Mouse (Mus musculus) yolk sac, embryonic 10.5 days (tissue): ENCODE data around the gene Commd7.

Source experiments
- DNase-seq: peaks from one replicate; pipeline ENCODE4 v3.0.0-alpha.2; 2017; ENCODE audit warnings: low spot score

Gene Commd7

DNA sequence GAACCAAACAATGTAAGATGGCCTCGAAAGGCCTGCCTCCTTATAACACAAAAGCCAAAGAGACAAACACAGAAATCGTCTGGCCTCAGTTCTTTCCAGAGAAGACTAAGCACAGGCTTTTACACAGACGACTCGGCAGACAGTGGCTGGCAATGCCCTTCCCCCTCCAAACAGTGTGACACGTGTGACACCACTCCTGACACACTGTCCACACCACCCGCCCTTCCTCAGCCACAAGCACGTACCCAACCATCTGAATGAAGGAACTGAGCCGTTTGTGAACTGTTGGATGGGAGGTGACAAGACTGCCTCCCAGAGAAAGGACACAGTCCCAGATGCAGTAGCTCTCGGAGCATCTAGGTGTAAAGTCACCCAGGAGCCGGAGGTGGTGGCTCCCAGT is 13.7 kb downstream of the Commd7 start:
- no peak for DNase-seq

- no peak for DNase-seq
Measured at GRCm38 (mm10) chr2:153618439-153618838, 14.1 kb downstream of the Commd7 start.

GRCm38 (mm10) chr2:153616893-153617292 is 15.7 kb downstream of the Commd7 start:
- DNase-seq, result no peak

- no peak for DNase-seq
Measured at GRCm38 (mm10) chr2:153612594-153613281, 19.8 kb downstream of the Commd7 start.

DNA sequence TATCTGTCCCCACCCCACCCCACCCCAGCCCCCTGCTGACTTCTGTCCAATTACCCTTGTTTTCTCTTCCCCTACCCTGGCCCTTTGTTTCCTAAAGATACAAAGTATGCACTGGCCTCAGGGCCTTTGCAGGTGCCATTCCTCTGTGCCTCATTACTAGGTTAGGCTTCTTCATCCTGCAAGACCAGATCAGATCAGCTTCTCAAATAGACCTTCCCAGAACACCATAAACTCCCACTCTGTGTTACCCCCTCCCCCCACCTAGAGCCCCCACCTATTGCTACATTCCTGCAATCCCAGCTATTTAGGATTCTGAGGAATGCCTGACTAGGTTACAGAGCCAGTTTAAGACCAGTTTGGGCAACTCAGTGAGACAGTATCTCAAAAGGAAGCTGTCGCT is 20.8 kb downstream of the Commd7 start:
- no peak for DNase-seq

GRCm38 (mm10) chr2:153611241-153611630 is 21.3 kb downstream of the Commd7 start:
- DNase-seq, result no peak

DNA sequence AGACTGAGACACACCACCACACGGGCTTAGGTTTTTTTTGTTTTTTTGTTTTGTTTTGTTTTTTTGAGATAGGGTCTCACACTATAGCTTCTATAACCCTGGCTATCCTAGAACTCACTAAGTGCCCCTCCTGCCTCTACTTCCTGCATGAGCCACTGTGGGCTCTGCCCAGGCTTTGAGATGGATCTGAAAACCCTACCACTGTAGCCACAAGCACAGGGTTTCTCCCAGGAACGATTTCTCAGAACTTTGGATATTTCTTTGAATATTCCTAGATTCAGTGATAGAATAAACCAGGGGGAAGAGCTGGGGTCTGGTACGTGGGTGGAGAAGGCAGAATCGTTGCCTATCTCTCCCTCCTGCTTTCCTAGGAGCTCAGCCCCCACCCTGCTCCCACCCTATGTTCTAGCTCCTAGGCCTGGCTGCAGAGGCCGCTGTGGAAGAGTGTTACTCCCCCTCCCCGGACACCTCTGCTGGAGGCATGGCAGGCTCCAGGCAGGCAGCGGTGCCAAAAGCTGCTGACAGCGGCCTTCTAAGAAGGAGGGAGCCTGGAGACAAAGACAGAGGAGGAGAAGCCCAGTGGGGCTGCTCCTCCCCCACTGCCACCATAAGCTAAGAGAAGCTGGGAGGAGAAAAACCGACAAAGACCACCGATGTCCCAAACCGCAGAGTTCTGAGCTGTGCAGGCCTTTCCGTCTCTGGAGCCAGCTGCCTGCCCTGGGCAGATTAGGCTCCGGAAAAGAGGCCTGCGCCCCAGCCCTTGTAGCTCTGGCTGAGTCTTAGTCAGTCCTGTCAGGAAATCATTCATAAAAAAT is 21.9 kb downstream of the Commd7 start:
- peak; percentile 34 for DNase-seq

- DNase-seq, result peak; percentile 83
Measured at GRCm38 (mm10) chr2:153609548-153609947, 23.0 kb downstream of the Commd7 start.

GRCm38 (mm10) chr2:153609058-153609457 is 23.5 kb downstream of the Commd7 start:
- no peak for DNase-seq

GRCm38 (mm10) chr2:153607870-153608515 is 24.6 kb downstream of the Commd7 start:
- no peak for DNase-seq

DNA sequence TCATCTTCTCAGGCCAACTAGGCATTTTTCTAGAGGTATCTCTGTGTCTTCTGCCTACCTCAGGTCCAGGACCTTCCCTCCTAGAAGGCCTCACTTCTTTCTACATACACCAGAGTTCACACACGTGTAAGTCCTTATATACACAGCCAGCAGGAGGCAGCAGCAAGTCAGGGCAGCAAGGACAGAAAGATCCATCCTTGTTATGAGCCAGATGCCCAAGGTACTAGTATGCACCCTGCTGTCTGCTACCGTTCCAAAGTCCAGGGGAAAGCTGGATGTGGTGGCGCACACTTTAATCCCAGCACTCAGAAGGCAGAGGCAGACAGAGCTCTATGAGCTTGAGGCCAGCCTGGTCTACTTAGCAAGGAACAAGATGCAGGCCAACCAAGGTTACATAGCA is 26.2 kb downstream of the Commd7 start:
- DNase-seq, result no peak

- no peak for DNase-seq
Measured at GRCm38 (mm10) chr2:153603724-153604123, 28.9 kb downstream of the Commd7 start.

GRCm38 (mm10) chr2:153600667-153601648 is 31.6 kb downstream of the Commd7 start:
- no peak for DNase-seq

DNA sequence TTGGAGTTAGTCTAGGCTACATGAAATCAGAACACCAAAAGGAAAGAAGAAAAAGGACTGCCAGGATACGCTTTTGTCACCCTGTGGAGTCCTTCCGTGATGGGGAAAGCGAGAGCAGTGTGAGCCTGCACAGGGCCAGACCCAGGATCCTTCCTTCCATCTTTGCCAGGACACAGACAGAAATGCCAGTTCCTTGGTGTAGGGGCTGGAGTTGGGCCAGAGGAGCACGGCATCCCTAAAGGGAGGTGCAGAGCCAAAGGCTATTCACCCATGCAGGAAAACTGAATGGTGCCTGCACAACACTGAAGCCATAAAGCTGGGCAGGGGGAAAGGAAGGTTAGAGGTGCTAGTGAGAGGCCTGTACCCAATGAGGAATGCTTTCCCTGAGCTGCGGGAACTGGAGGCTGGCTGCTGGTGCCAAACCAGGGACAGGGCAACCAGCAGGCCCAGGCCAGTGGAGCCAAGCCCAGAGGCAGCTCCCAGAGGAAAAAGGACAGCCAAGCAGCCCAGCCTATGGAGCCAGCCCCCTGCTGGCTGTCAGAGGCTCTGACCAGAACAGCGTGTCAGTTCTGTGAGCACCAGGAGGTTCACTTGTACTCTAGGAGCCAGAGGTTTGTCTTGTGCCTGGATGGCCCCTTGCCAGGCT is 32.4 kb downstream of the Commd7 start:
- DNase-seq, result no peak

DNA sequence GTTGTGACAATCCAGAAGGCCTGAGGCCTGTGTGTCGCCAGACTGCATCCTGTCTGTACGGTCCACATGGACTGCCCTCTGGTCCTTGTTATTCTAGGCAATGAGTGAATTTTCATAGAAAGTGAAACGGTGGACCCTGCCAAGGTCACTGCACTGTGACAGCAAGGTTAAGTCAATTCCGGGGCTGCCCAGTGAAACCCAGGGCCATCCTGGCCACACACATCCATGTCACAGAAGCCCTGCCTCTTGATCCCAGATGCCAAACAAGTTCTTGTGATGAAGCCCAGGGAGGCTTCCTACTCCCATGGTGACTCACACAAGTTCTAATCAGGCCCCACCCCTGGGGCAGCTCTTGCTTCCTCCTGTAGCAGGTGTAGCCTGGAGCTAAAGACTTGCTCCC is 35.0 kb downstream of the Commd7 start:
- no peak for DNase-seq

GRCm38 (mm10) chr2:153597014-153597413 is 35.6 kb downstream of the Commd7 start:
- no peak for DNase-seq

GRCm38 (mm10) chr2:153594998-153595397 is 37.6 kb downstream of the Commd7 start:
- no peak for DNase-seq

DNA sequence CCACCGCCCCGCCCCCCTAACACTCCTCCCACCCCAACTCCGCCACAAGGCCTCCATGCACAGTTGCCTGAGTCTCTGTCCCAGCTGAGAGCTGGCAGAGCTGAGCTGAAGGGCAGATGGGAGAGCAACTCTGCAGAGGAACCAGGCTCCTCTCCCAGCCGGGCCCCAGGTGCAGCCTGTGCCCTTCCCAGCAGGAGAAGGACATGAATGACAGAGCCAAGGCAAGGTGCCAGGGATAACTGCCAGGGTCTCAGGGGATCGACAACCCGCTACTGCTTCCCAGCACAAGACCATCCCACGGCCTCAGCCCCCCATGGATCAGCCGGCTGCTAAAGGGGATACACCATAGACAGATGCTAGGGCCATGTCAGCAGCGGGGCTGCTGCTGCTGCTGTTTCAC is 39.4 kb downstream of the Commd7 start:
- no peak for DNase-seq

- no peak for DNase-seq
Measured at GRCm38 (mm10) chr2:153592056-153593014, 40.2 kb downstream of the Commd7 start.

- DNase-seq, result peak; percentile 84
Measured at GRCm38 (mm10) chr2:153586515-153587174, 45.9 kb downstream of the Commd7 start.
